ENCODE assay signal across 8 mouse cellular contexts in genomic region chr9:111918275-111918940, GRCm38 (mm10).
DNase-seq lines count a peak whose midpoint lies in the region; ATAC-seq lines count a peak whose summit lies in the region.

No protein-coding gene starts in this region.

- no peak overlapping the region for H3K27ac ChIP-seq in intestine, embryonic 14.5 days (ENCODE audit: low read depth)

- peak; percentile 67 for DNase-seq in adrenal gland, adult 2 months
- peak; percentile 62 for DNase-seq in cerebellum, adult 9-10 months
- peak; percentile 83 for DNase-seq in intestine, embryonic 14.5 days (ENCODE audit: low spot score)
- DNase-seq in left cerebral cortex, adult 18-20 months (ENCODE audit: low spot score in 2 of 2): peak; percentile 84 to 85
- peak; percentile 83 for DNase-seq in mesoderm, embryonic 11.5 days (ENCODE audit: low read depth, low spot score)
- DNase-seq in skeletal muscle tissue, adult 2 months (ENCODE audit: low read depth, low spot score): peak; percentile 21

- no peak overlapping the region for H3K9ac ChIP-seq in intestine, embryonic 14.5 days (ENCODE audit: low read length)

- no peaks in the 10 kb centered on the region for H3K9me3 ChIP-seq in intestine, embryonic 14.5 days (ENCODE audit: control insufficient read depth, low read length)

- peak; percentile 85; the same call in 1 of the 2 replicates for ATAC-seq in frontal cortex, adult (ENCODE audit: low TSS enrichment)
- ATAC-seq in intestine, embryonic 14.5 days (replicated peaks; ENCODE audit: low FRiP score, low TSS enrichment, low read depth): no peak
- ATAC-seq in erythroblast, adult 5-6 weeks (replicated peaks; ENCODE audit: low FRiP score, poor library complexity, severe bottlenecking): no peak

- 17% methylated on average over 16 of the region's 16 CpGs for WGBS in intestine, embryonic 14.5 days

- no peaks in the 10 kb centered on the region for H3K4me1 ChIP-seq in intestine, embryonic 14.5 days (replicated peaks; ENCODE audit: control insufficient read depth, insufficient read depth, low read length)

- no peak overlapping the region for H3K4me3 ChIP-seq in intestine, embryonic 14.5 days (ENCODE audit: low read depth, low read length)

- no peaks in the 10 kb centered on the region for H3K36me3 ChIP-seq in intestine, embryonic 14.5 days (ENCODE audit: control insufficient read depth, insufficient read depth, low read length)

- no peak overlapping the region for H3K4me2 ChIP-seq in intestine, embryonic 14.5 days (ENCODE audit: low read length)

- no peaks in the 10 kb centered on the region for H3K27me3 ChIP-seq in intestine, embryonic 14.5 days (replicated peaks; ENCODE audit: control insufficient read depth, insufficient read depth, low read length)

Comparison
In these comparisons a context has a peak if more than half of its experiments do, and no peak if none do; other contexts are left out.
1. DNase-seq: peak in every context shown above with its lines; median percentile 84 in left cerebral cortex, adult 18-20 months; 83 in intestine, embryonic 14.5 days; 83 in mesoderm, embryonic 11.5 days; 67 in adrenal gland, adult 2 months; 62 in cerebellum, adult 9-10 months; 21 in skeletal muscle tissue, adult 2 months.